Mouse (Mus musculus) forelimb bud, embryonic 11.5 days (tissue): ENCODE data around the gene Phf11d.
"Not testable (repeated sequence)": the region's sequence is repeated elsewhere in the genome, so short reads cannot be mapped to it uniquely, and the experiment has no call there.

Source experiments
- DNase-seq: peaks from one replicate; pipeline ENCODE4 v3.0.0-alpha.2; 2012; ENCODE audit warnings: low read depth, low spot score

Gene Phf11d

GRCm38 (mm10) chr14:59365244-59365644, at the start of gene Phf11d:
Phf11d (minus strand) TSS chr14:59365470.
- DNase-seq: no peak

GRCm38 (mm10) chr14:59414979-59415378, 49.7 kb upstream of the Phf11d start:
- DNase-seq: not testable (repeated sequence)

GRCm38 (mm10) chr14:59396999-59397398, 31.7 kb upstream of the Phf11d start:
- no peak for DNase-seq

GRCm38 (mm10) chr14:59395281-59395680, 30.0 kb upstream of the Phf11d start, which contains the start of gene Phf11c:
Phf11c (minus strand) TSS chr14:59395381.
- DNase-seq: no peak

- not testable (repeated sequence) for DNase-seq
Observed at GRCm38 (mm10) chr14:59390181-59390580, 24.9 kb upstream of the Phf11d start.

GRCm38 (mm10) chr14:59389532-59389931, 24.3 kb upstream of the Phf11d start:
- DNase-seq: no peak

GRCm38 (mm10) chr14:59370348-59371068, 5.2 kb upstream of the Phf11d start:
- DNase-seq: no peak

- no peak for DNase-seq
Observed at GRCm38 (mm10) chr14:59366386-59367105, 1.3 kb upstream of the Phf11d start.

GRCm38 (mm10) chr14:59341189-59341588, 24.1 kb downstream of the Phf11d start, which contains the start of gene Phf11b:
Phf11b (minus strand) TSS chr14:59341351.
- DNase-seq: not testable (repeated sequence)

- no peak for DNase-seq
Observed at GRCm38 (mm10) chr14:59339541-59339940, 25.7 kb downstream of the Phf11d start.

- DNase-seq: not testable (repeated sequence)
Observed at GRCm38 (mm10) chr14:59336056-59336455, 29.2 kb downstream of the Phf11d start.

GRCm38 (mm10) chr14:59330499-59330898, 34.8 kb downstream of the Phf11d start:
- DNase-seq: peak; percentile 14

GRCm38 (mm10) chr14:59319970-59320369, 45.3 kb downstream of the Phf11d start:
- DNase-seq: not testable (repeated sequence)

- not testable (repeated sequence) for DNase-seq
Observed at GRCm38 (mm10) chr14:59319036-59319435, 46.2 kb downstream of the Phf11d start.
